Mouse (Mus musculus): ENCODE data around the gene Ccdc127. TPM values are rescaled to one million over a fixed set of nuclear protein-coding genes. Genes with fewer than 3 reads are reported as not detected.

The Ccdc127 gene
- 50.2 and 51.1 TPM in 2 replicates for polyA plus RNA-seq (2015; fragmentation: Nextera tagmentation; extraction: Ambion mirVana)

- no peaks in the 10 kb centered on the region for H3K27me3 ChIP-seq
- peaks cover 17% of the 10 kb centered on the region for H3K36me3 ChIP-seq
- H3K9me3 ChIP-seq, result no peaks in the 10 kb centered on the region
- H3K27ac ChIP-seq, result peak within 1 kb of the TSS; percentile 70
- under 1% methylated on average over 57 of the region's 57 CpGs for WGBS
- ATAC-seq (ENCODE audit: borderline replicate concordance, extremely low read depth, low FRiP score, low TSS enrichment), result peak; percentile 99
- peaks cover 15% of the 10 kb centered on the region for H3K4me1 ChIP-seq
- H3K9ac ChIP-seq, result peak within 1 kb of the TSS; percentile 83
- peak within 1 kb of the TSS; percentile 58 for H3K4me2 ChIP-seq
- H3K4me3 ChIP-seq, result peak within 1 kb of the TSS; percentile 74
Observed at GRCm38 (mm10) chr13:74349566-74350434, at the start of gene Ccdc127, which contains the start of gene Sdha. TSS of gene Ccdc127 (plus strand) at chr13:74350309. TSS of gene Sdha (minus strand) at chr13:74350280.

DNA sequence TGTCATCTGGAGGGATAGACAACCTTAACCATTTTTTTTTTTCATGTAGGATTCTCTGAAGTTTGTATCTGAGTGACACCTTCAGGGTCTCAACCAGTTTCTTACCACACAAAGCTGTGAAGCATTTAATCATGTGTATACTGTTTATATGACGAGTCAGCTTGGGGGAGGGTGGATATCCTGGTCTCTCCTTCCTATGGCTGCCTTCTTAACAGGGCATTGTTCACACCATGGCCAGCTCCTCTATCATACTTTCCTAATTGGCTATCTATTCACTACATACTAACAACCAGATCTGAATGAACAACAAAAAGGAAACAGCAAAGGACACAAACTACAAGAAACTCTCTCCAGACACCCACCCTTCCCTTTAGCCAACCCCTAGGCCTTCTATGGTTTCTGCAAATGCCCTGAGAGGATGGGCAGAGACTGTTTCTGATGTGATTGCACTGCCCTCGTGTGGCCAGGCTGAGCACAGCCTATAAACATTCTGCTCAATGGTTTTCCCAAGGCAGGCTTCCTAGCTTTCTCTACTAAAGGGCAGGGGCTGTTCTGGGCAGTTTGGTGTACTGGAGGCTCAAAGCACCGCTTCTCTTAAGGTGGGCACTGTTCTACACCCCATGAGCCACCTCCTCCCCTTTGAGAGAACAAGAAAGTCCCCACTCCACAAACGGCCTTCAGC lies 49.0 kb upstream of the Ccdc127 start:
- no peak overlapping the region for H3K9ac ChIP-seq
- no peaks in the 10 kb centered on the region for H3K4me1 ChIP-seq
- H3K4me2 ChIP-seq, result no peak overlapping the region
- WGBS, result 40% methylated on average over 4 of the region's 4 CpGs
- H3K27me3 ChIP-seq, result no peaks in the 10 kb centered on the region
- H3K9me3 ChIP-seq, result no peaks in the 10 kb centered on the region
- H3K4me3 ChIP-seq, result no peak overlapping the region
- peak; percentile 83 for ATAC-seq (ENCODE audit: borderline replicate concordance, extremely low read depth, low FRiP score, low TSS enrichment)
- no peak overlapping the region for H3K27ac ChIP-seq
- H3K36me3 ChIP-seq, result peaks cover 31% of the 10 kb centered on the region

DNA sequence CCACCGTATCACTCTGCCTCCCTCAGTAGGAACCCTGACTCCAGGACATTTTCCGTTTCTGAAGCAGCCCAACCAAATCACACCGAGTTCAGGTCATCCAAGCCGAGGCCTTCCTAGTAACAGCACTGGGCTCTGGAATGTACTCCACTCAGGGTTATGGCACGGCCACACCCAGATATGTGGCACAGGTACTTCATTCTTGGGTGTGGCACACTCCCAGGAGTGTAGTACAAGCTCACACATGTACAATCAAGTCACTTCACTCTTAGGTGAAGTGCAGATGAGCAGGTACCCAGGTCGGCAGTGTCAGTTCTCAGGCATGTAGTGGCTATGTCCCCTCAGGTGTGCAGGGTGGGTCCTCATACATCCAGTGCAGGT lies 48.5 kb upstream of the Ccdc127 start:
- Histone ChIP-seq H3K27ac (no peak overlapping the region), H3K4me3 (no peak overlapping the region), H3K4me2 (no peak overlapping the region), H3K9me3 (no peaks in the 10 kb centered on the region), H3K36me3 (peaks cover 37% of the 10 kb centered on the region), H3K27me3 (no peaks in the 10 kb centered on the region), H3K9ac (no peak overlapping the region), H3K4me1 (no peaks in the 10 kb centered on the region)
- ATAC-seq (ENCODE audit: borderline replicate concordance, extremely low read depth, low FRiP score, low TSS enrichment), result peak; percentile 62; the same call in 1 of the 2 replicates
- 69% methylated on average over 6 of the region's 6 CpGs for WGBS

- Histone ChIP-seq H3K9ac (no peak overlapping the region), H3K4me1 (no peaks in the 10 kb centered on the region)
- ATAC-seq (ENCODE audit: borderline replicate concordance, extremely low read depth, low FRiP score, low TSS enrichment), result no peak
Observed at GRCm38 (mm10) chr13:74302050-74303037, 47.8 kb upstream of the Ccdc127 start.

DNA sequence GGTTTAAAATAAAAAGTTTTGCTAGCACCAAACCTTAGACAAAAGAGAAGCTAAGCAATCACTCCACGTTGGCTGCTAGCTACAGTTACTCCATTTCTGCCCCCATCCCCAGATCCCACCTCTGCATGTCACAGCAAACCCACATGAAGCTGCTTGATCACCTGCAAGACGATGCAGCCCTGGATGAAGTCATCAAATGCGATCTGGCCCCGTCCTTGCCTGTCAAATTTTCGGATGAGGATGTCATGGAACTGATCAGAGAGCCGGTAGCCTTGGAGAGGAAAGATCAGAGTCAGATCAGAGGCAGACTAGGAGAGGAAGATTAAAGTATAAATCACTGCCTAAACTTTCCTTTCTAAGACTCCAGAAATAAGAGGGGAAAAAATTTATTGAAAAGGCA lies 44.7 kb upstream of the Ccdc127 start:
- Histone ChIP-seq H3K27me3 (no peaks in the 10 kb centered on the region), H3K27ac (no peak overlapping the region), H3K9me3 (no peaks in the 10 kb centered on the region), H3K9ac (no peak overlapping the region), H3K4me2 (no peak overlapping the region), H3K36me3 (peaks cover 67% of the 10 kb centered on the region), H3K4me3 (no peak overlapping the region), H3K4me1 (no peaks in the 10 kb centered on the region)
- WGBS, result 85% methylated on average over 6 of the region's 6 CpGs
- no peak for ATAC-seq (ENCODE audit: borderline replicate concordance, extremely low read depth, low FRiP score, low TSS enrichment)

More at GRCm38 (mm10) chr13:74302050-74303037, 47.8 kb upstream of the Ccdc127 start:
- H3K4me2 ChIP-seq, result no peak overlapping the region
- peaks cover 44% of the 10 kb centered on the region for H3K36me3 ChIP-seq
- no peak overlapping the region for H3K4me3 ChIP-seq
- H3K27ac ChIP-seq, result no peak overlapping the region
- 81% methylated on average over 10 of the region's 10 CpGs for WGBS
- H3K27me3 ChIP-seq, result no peaks in the 10 kb centered on the region
- H3K9me3 ChIP-seq, result no peaks in the 10 kb centered on the region

DNA sequence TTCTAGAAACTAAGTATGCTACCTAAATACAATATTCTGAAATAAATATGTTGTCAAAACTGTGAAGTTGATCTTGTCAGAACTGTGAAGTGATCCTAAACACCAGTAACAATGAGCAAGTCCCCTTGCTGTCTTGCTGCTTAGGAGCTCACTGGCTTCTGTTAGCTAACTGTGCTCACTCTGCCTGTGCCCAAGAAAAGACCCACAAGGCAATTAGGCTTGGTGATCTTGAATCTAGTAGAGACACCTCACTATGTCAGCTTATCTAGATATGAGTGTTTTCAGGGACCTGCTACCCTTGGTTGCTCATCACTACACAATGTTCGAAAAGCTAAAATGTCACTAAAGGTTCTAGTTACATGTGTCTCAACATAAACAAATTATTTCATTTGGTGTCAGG lies 44.3 kb upstream of the Ccdc127 start:
- Histone ChIP-seq H3K9me3 (no peaks in the 10 kb centered on the region), H3K4me2 (no peak overlapping the region), H3K27ac (no peak overlapping the region), H3K4me1 (no peaks in the 10 kb centered on the region), H3K36me3 (peaks cover 71% of the 10 kb centered on the region), H3K27me3 (no peaks in the 10 kb centered on the region), H3K4me3 (no peak overlapping the region), H3K9ac (no peak overlapping the region)
- WGBS, result 96% methylated on average over 1 of the region's 1 CpGs
- ATAC-seq (ENCODE audit: borderline replicate concordance, extremely low read depth, low FRiP score, low TSS enrichment), result no peak

GRCm38 (mm10) chr13:74314616-74315015 lies 35.5 kb upstream of the Ccdc127 start:
- no peak for ATAC-seq (ENCODE audit: borderline replicate concordance, extremely low read depth, low FRiP score, low TSS enrichment)
- H3K36me3 ChIP-seq, result peaks cover 25% of the 10 kb centered on the region
- 95% methylated on average over 3 of the region's 3 CpGs for WGBS
- no peak overlapping the region for H3K4me3 ChIP-seq
- H3K4me2 ChIP-seq, result no peak overlapping the region
- no peaks in the 10 kb centered on the region for H3K9me3 ChIP-seq
- peaks cover 7% of the 10 kb centered on the region; the same call in 1 of the 2 replicates for H3K4me1 ChIP-seq
- H3K27me3 ChIP-seq, result no peaks in the 10 kb centered on the region
- H3K9ac ChIP-seq, result no peak overlapping the region
- no peak overlapping the region for H3K27ac ChIP-seq

- no peak for ATAC-seq (ENCODE audit: borderline replicate concordance, extremely low read depth, low FRiP score, low TSS enrichment)
- WGBS, result 17% methylated on average over 4 of the region's 4 CpGs
- Histone ChIP-seq H3K9me3 (no peaks in the 10 kb centered on the region), H3K27ac (peak overlapping the region; percentile 15; the same call in 1 of the 2 replicates), H3K4me2 (peak overlapping the region; percentile 66), H3K27me3 (no peaks in the 10 kb centered on the region), H3K36me3 (peaks cover 24% of the 10 kb centered on the region), H3K4me1 (peaks cover 7% of the 10 kb centered on the region; the same call in 1 of the 2 replicates), H3K9ac (peak overlapping the region; percentile 73), H3K4me3 (peak overlapping the region; percentile 67)
Observed at GRCm38 (mm10) chr13:74316386-74316785, 33.7 kb upstream of the Ccdc127 start.

DNA sequence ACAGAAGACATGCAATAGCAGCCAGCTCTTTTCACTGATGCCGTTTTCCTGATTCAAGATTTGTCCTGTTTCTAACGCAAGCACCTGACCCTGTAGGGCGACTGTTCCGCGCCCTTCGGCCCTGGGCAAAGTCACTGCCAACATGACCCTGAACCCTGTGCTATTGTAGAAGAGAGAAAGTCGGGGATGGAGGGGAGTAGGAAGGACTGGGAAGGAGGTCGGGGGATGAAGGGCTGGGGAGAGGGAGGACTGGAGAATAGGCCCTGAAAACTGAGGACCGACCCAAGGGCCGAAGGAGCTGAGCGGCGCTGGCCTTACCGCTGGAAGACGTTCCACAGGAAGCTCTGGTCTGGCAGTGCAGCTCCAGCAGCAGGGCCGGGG lies 33.3 kb upstream of the Ccdc127 start:
- Histone ChIP-seq H3K36me3 (peaks cover 24% of the 10 kb centered on the region), H3K27me3 (no peaks in the 10 kb centered on the region), H3K9me3 (no peaks in the 10 kb centered on the region), H3K4me2 (peak overlapping the region; percentile 66), H3K4me1 (peaks cover 7% of the 10 kb centered on the region; the same call in 1 of the 2 replicates), H3K27ac (peak overlapping the region; percentile 15; the same call in 1 of the 2 replicates), H3K4me3 (peak overlapping the region; percentile 67), H3K9ac (peak overlapping the region; percentile 73)
- 2% methylated on average over 15 of the region's 15 CpGs for WGBS
- no peak for ATAC-seq (ENCODE audit: borderline replicate concordance, extremely low read depth, low FRiP score, low TSS enrichment)

GRCm38 (mm10) chr13:74317170-74317849 lies 32.8 kb upstream of the Ccdc127 start, which contains the start of gene Pdcd6:
TSS of gene Pdcd6 (minus strand) at chr13:74317580.
- under 1% methylated on average over 35 of the region's 36 CpGs for WGBS
- H3K36me3 ChIP-seq, result peaks cover 28% of the 10 kb centered on the region

More at GRCm38 (mm10) chr13:74317170-74317849, 32.8 kb upstream of the Ccdc127 start, which contains the start of gene Pdcd6:
- peaks cover 7% of the 10 kb centered on the region; the same call in 1 of the 2 replicates for H3K4me1 ChIP-seq
- peak within 1 kb of the TSS; percentile 73 for H3K9ac ChIP-seq
- H3K4me2 ChIP-seq, result peak within 1 kb of the TSS; percentile 66
- no peaks in the 10 kb centered on the region for H3K9me3 ChIP-seq
- H3K4me3 ChIP-seq, result peak within 1 kb of the TSS; percentile 67
- ATAC-seq (ENCODE audit: borderline replicate concordance, extremely low read depth, low FRiP score, low TSS enrichment), result peak; percentile 100
- no peaks in the 10 kb centered on the region for H3K27me3 ChIP-seq
- H3K27ac ChIP-seq, result peak within 1 kb of the TSS; percentile 15; the same call in 1 of the 2 replicates
